Mouse (Mus musculus): ENCODE data around the gene Npff.

Gene Npff

GRCm38 (mm10) chr15:102503924-102504782 is 20.6 kb downstream of the Npff start:
- DNase-seq (ENCODE audit: low spot score) = no peak

- no peak for DNase-seq (ENCODE audit: low spot score)
These were observed 21.3 kb downstream of the Npff start, which contains the start of gene Gm10337 for GRCm38 (mm10) chr15:102503447-102503846. Gene Gm10337, plus strand, starts transcription at chr15:102503722.

GRCm38 (mm10) chr15:102502254-102502840 is 22.4 kb downstream of the Npff start:
- no peak for DNase-seq (ENCODE audit: low spot score)

- DNase-seq (ENCODE audit: low spot score) = no peak
These were observed 23.5 kb downstream of the Npff start for GRCm38 (mm10) chr15:102501084-102501814.

- DNase-seq (ENCODE audit: low spot score) = no peak
These were observed 24.3 kb downstream of the Npff start for GRCm38 (mm10) chr15:102500479-102500878.

GRCm38 (mm10) chr15:102499851-102500250 is 24.9 kb downstream of the Npff start:
- DNase-seq (ENCODE audit: low spot score) = no peak

- no peak for DNase-seq (ENCODE audit: low spot score)
These were observed 25.4 kb downstream of the Npff start for GRCm38 (mm10) chr15:102499370-102499769.

- DNase-seq (ENCODE audit: low spot score) = no peak
These were observed 26.4 kb downstream of the Npff start for GRCm38 (mm10) chr15:102498322-102498721.

GRCm38 (mm10) chr15:102487664-102488063 is 37.1 kb downstream of the Npff start:
- no peak for DNase-seq (ENCODE audit: low spot score)

- DNase-seq (ENCODE audit: low spot score) = no peak
These were observed 38.9 kb downstream of the Npff start for GRCm38 (mm10) chr15:102485853-102486252.

- DNase-seq (ENCODE audit: low spot score) = no peak
These were observed 41.6 kb downstream of the Npff start for GRCm38 (mm10) chr15:102483136-102483535.

- no peak for DNase-seq (ENCODE audit: low spot score)
These were observed 50.2 kb downstream of the Npff start for GRCm38 (mm10) chr15:102474520-102474919.

Data from MN1 (cell line).